Mouse (Mus musculus): Measurements from ENCODE around the gene Zfp384.

The Zfp384 gene

GRCm38 (mm10) chr6:125081797-125082560 lies 73.0 kb downstream of the Zfp384 start:
- DNase-seq (ENCODE audit: low spot score in 2 of 2), result peak; percentile 59 to 84

- DNase-seq (ENCODE audit: low spot score in 2 of 2), result no peak
Measured at GRCm38 (mm10) chr6:125082801-125083386, 73.9 kb downstream of the Zfp384 start.

GRCm38 (mm10) chr6:125084424-125084823 lies 75.5 kb downstream of the Zfp384 start:
- DNase-seq (ENCODE audit: low spot score in 2 of 2), result peak; percentile 57 to 77

All from frontal cortex, postnatal 36 days (tissue).